In genomic region chr15:85994906-85995608, GRCm38 (mm10) we compare ENCODE assay signal across 15 mouse cellular contexts. TPM values are rescaled to one million over a fixed set of nuclear protein-coding genes. Genes with fewer than 3 reads are reported as not detected.
DNase-seq lines count a peak whose midpoint lies in the region; ATAC-seq and TF ChIP-seq lines count a peak whose summit lies in the region.
"Had no signal": no experiment of that assay in that cellular context is flagged by ENCODE, and none has a peak within 500 bp of the region (broad histone marks: within the 10 kb centered on the region; RNA-seq: fewer than 3 reads in every experiment).

No protein-coding gene starts in this region.

- H3K4me1 ChIP-seq in hindbrain, embryonic 12.5 days: peaks cover 44% of the 10 kb centered on the region
- peaks cover 41% of the 10 kb centered on the region for H3K4me1 ChIP-seq in hindbrain, embryonic 14.5 days (replicated peaks; ENCODE audit: control insufficient read depth, insufficient read depth, low read length)
- peaks cover 89% of the 10 kb centered on the region for H3K4me1 ChIP-seq in midbrain, embryonic 10.5 days
- peaks cover 6% of the 10 kb centered on the region for H3K4me1 ChIP-seq in midbrain, postnatal 0 days (ENCODE audit: insufficient read depth, low read length)
- peaks cover 75% of the 10 kb centered on the region for H3K4me1 ChIP-seq in forebrain, embryonic 14.5 days (ENCODE audit: control insufficient read depth, insufficient read depth, low read length)
- peaks cover 38% of the 10 kb centered on the region for H3K4me1 ChIP-seq in midbrain, embryonic 15.5 days
- H3K4me1 ChIP-seq: liver, embryonic 15.5 days had no signal

- no peak for TF ChIP-seq CTCF in midbrain, postnatal 0 days (IDR thresholded peaks at IDR 0.05)

- H3K27ac ChIP-seq in hindbrain, embryonic 12.5 days: peak overlapping the region; percentile 55; the same call in 1 of the 2 replicates
- H3K27ac ChIP-seq in hindbrain, embryonic 14.5 days: no peak overlapping the region
- peak overlapping the region; percentile 88 for H3K27ac ChIP-seq in midbrain, embryonic 10.5 days (replicated peaks)
- no peak overlapping the region for H3K27ac ChIP-seq in midbrain, postnatal 0 days (ENCODE audit: low read depth, low read length)
- H3K27ac ChIP-seq in forebrain, embryonic 14.5 days (ENCODE audit: low read depth, low read length): peak overlapping the region; percentile 97
- 0 out of 2 replicates have a peak overlapping the region, but pooled peaks have one; percentile 43 for H3K27ac ChIP-seq in midbrain, embryonic 15.5 days
- H3K27ac ChIP-seq: liver, embryonic 15.5 days had no signal

- no peak for DNase-seq in hindbrain, embryonic 14.5 days (ENCODE audit: low spot score)
- no peak for DNase-seq in midbrain, embryonic 10.5 days (ENCODE audit: low spot score)
- no peak for DNase-seq in midbrain, postnatal 0 days (ENCODE audit: low spot score)
- no peak for DNase-seq in forebrain, embryonic 14.5 days (ENCODE audit: low spot score)
- no peak for DNase-seq in right cerebral cortex, adult 2 months (ENCODE audit: low spot score in 2 of 2)
- no peak for DNase-seq in spleen, postnatal 4 days (ENCODE audit: low spot score in 2 of 2)
- DNase-seq: adrenal gland, adult 2 months; B cell, adult 2 months; cerebellum, adult 9-11 months; gastrocnemius, postnatal 14 days; heart, postnatal 4 days; spleen, adult 18-20 months had no signal

- WGBS in hindbrain, embryonic 12.5 days: 70% methylated on average over 6 of the region's 6 CpGs
- 67% methylated on average over 6 of the region's 6 CpGs for whole genome bisulfite sequencing in hindbrain, embryonic 14.5 days
- WGBS in midbrain, embryonic 10.5 days: 77% methylated on average over 6 of the region's 6 CpGs
- WGBS in midbrain, postnatal 0 days: 78% methylated on average over 6 of the region's 6 CpGs
- 45% methylated on average over 6 of the region's 6 CpGs for WGBS in forebrain, embryonic 14.5 days
- WGBS in midbrain, embryonic 15.5 days: 68% methylated on average over 6 of the region's 6 CpGs

- H3K36me3 ChIP-seq in hindbrain, embryonic 12.5 days: no peaks in the 10 kb centered on the region
- H3K36me3 ChIP-seq in hindbrain, embryonic 14.5 days (replicated peaks; ENCODE audit: control insufficient read depth, insufficient read depth): no peaks in the 10 kb centered on the region
- H3K36me3 ChIP-seq in midbrain, embryonic 10.5 days: peaks cover 4% of the 10 kb centered on the region; the same call in 1 of the 2 replicates
- no peaks in the 10 kb centered on the region for H3K36me3 ChIP-seq in midbrain, postnatal 0 days (ENCODE audit: insufficient read depth, low read length)
- H3K36me3 ChIP-seq in forebrain, embryonic 14.5 days (ENCODE audit: control insufficient read depth, insufficient read depth, low read length): no peaks in the 10 kb centered on the region
- H3K36me3 ChIP-seq in midbrain, embryonic 15.5 days (replicated peaks): no peaks in the 10 kb centered on the region
- H3K36me3 ChIP-seq: liver, embryonic 15.5 days had no signal

- no peaks in the 10 kb centered on the region; the same call in 1 of the 2 replicates for H3K27me3 ChIP-seq in hindbrain, embryonic 12.5 days
- no peaks in the 10 kb centered on the region for H3K27me3 ChIP-seq in hindbrain, embryonic 14.5 days (ENCODE audit: control insufficient read depth, insufficient read depth, low read length)
- peaks cover 4% of the 10 kb centered on the region; the same call in 1 of the 2 replicates for H3K27me3 ChIP-seq in midbrain, embryonic 10.5 days (ENCODE audit: low read depth, poor library complexity, severe bottlenecking)
- no peaks in the 10 kb centered on the region for H3K27me3 ChIP-seq in midbrain, postnatal 0 days (ENCODE audit: insufficient read depth, low read length)
- no peaks in the 10 kb centered on the region for H3K27me3 ChIP-seq in forebrain, embryonic 14.5 days (replicated peaks; ENCODE audit: control insufficient read depth, insufficient read depth, low read length)
- no peaks in the 10 kb centered on the region; the same call in 1 of the 2 replicates for H3K27me3 ChIP-seq in midbrain, embryonic 15.5 days (replicated peaks)

- no peak overlapping the region for H3K4me3 ChIP-seq in hindbrain, embryonic 12.5 days
- H3K4me3 ChIP-seq in hindbrain, embryonic 14.5 days (replicated peaks; ENCODE audit: low read length): no peak overlapping the region
- no peak overlapping the region for H3K4me3 ChIP-seq in midbrain, embryonic 10.5 days
- no peak overlapping the region for H3K4me3 ChIP-seq in midbrain, postnatal 0 days (ENCODE audit: low read depth, low read length)
- H3K4me3 ChIP-seq in forebrain, embryonic 14.5 days (ENCODE audit: low read depth, low read length): no peak overlapping the region
- no peak overlapping the region for H3K4me3 ChIP-seq in midbrain, embryonic 15.5 days
- H3K4me3 ChIP-seq: liver, embryonic 15.5 days had no signal

- H3K9me3 ChIP-seq in hindbrain, embryonic 12.5 days (replicated peaks): no peaks in the 10 kb centered on the region
- H3K9me3 ChIP-seq in hindbrain, embryonic 14.5 days (ENCODE audit: control insufficient read depth, low read length): no peaks in the 10 kb centered on the region
- no peaks in the 10 kb centered on the region for H3K9me3 ChIP-seq in midbrain, embryonic 10.5 days (replicated peaks)
- no peaks in the 10 kb centered on the region for H3K9me3 ChIP-seq in midbrain, postnatal 0 days (ENCODE audit: low read length)
- H3K9me3 ChIP-seq in forebrain, embryonic 14.5 days (replicated peaks; ENCODE audit: control insufficient read depth, low read length): no peaks in the 10 kb centered on the region
- no peaks in the 10 kb centered on the region for H3K9me3 ChIP-seq in midbrain, embryonic 15.5 days
- H3K9me3 ChIP-seq: liver, embryonic 15.5 days had no signal

- no peak for ATAC-seq in hindbrain, embryonic 12.5 days (ENCODE audit: low FRiP score)
- no peak for ATAC-seq in hindbrain, embryonic 14.5 days (ENCODE audit: low FRiP score)
- ATAC-seq in midbrain, postnatal 0 days (ENCODE audit: low FRiP score): no peak
- ATAC-seq in forebrain, embryonic 14.5 days: no peak
- no peak for ATAC-seq in midbrain, embryonic 15.5 days (replicated peaks)

- H3K9ac ChIP-seq in hindbrain, embryonic 12.5 days: no peak overlapping the region
- no peak overlapping the region for H3K9ac ChIP-seq in hindbrain, embryonic 14.5 days
- H3K9ac ChIP-seq in midbrain, postnatal 0 days (replicated peaks; ENCODE audit: low read length, poor library complexity, severe bottlenecking): no peak overlapping the region
- peak overlapping the region; percentile 17; the same call in 1 of the 2 replicates for H3K9ac ChIP-seq in forebrain, embryonic 14.5 days (ENCODE audit: low read length)
- no peak overlapping the region for H3K9ac ChIP-seq in midbrain, embryonic 15.5 days
- H3K9ac ChIP-seq: liver, embryonic 15.5 days had no signal

- no peak overlapping the region for H3K4me2 ChIP-seq in hindbrain, embryonic 12.5 days (replicated peaks)
- H3K4me2 ChIP-seq in hindbrain, embryonic 14.5 days (replicated peaks): no peak overlapping the region
- H3K4me2 ChIP-seq in midbrain, postnatal 0 days (ENCODE audit: low read depth, low read length, poor library complexity, severe bottlenecking): no peak overlapping the region
- no peak overlapping the region for H3K4me2 ChIP-seq in forebrain, embryonic 14.5 days (ENCODE audit: low read length)
- no peak overlapping the region for H3K4me2 ChIP-seq in midbrain, embryonic 15.5 days
- H3K4me2 ChIP-seq: liver, embryonic 15.5 days had no signal

RNA-seq across cellular contexts. Expression of gene Celsr1, which starts 38.5 kb away (rescaled TPM):
- 3.4 and 4.3 TPM in 2 replicates for polyA plus RNA-seq in hindbrain, embryonic 12.5 days (2016; fragmentation: Nextera tagmentation; extraction: Ambion mirVana)
- 2.4 and 2.7 TPM in 2 replicates for polyA plus RNA-seq in hindbrain, embryonic 14.5 days (2014; fragmentation: Nextera tagmentation; extraction: Ambion mirVana)
- 3.4 and 3.6 TPM in 2 replicates for polyA plus RNA-seq in midbrain, embryonic 10.5 days (2016; fragmentation: Nextera tagmentation; extraction: Ambion mirVana)
- 13.7 and 15.0 TPM in 2 replicates for total RNA-seq in midbrain, postnatal 0 days (2014; rRNA removed)
- polyA plus RNA-seq in midbrain, postnatal 0 days (2015; fragmentation: Nextera tagmentation; extraction: Ambion mirVana): 0.60 and 0.79 TPM in 2 replicates
- 8.6 and 9.6 TPM in 2 replicates for polyA plus RNA-seq in forebrain, embryonic 14.5 days (2014; fragmentation: Nextera tagmentation; extraction: Ambion mirVana)
- 1.6 and 2.2 TPM in 2 replicates for polyA plus RNA-seq in midbrain, embryonic 15.5 days (2015; fragmentation: Nextera tagmentation; extraction: Ambion mirVana)

Comparison
In these comparisons a context has a peak if more than half of its experiments do, and no peak if none do; other contexts are left out.
1. H3K27ac ChIP-seq: peak in hindbrain, embryonic 12.5 days (single experiment), midbrain, embryonic 10.5 days (single experiment), forebrain, embryonic 14.5 days (single experiment) and midbrain, embryonic 15.5 days (single experiment); none in hindbrain, embryonic 14.5 days (single experiment) and midbrain, postnatal 0 days (single experiment).